Mouse (Mus musculus) R1 (cell line): ENCODE measurements at regions not wholly inside any gene's neighbourhood (a gene's known extent, or its start where the extent isn't known, plus 50 kb on each side); places are given as distances from the start of the nearest gene placed in this dataset.
A peak's percentile ranks its signal among the peaks of the same experiment; 100 is the strongest.

ENCODE experiments used
- DNase-seq: peaks from one replicate; pipeline ENCODE4 v3.0.0-alpha.2; 2018; ENCODE audit warnings: low read depth, low spot score

GRCm38 (mm10) chr10:17586910-17587309, 136.1 kb upstream of the Cited2 start:
- no peak for DNase-seq

GRCm38 (mm10) chr10:17589136-17589535, 133.9 kb upstream of the Cited2 start:
- DNase-seq: no peak

- DNase-seq: no peak
Observed at GRCm38 (mm10) chr10:17590195-17590594, 132.8 kb upstream of the Cited2 start.

DNA sequence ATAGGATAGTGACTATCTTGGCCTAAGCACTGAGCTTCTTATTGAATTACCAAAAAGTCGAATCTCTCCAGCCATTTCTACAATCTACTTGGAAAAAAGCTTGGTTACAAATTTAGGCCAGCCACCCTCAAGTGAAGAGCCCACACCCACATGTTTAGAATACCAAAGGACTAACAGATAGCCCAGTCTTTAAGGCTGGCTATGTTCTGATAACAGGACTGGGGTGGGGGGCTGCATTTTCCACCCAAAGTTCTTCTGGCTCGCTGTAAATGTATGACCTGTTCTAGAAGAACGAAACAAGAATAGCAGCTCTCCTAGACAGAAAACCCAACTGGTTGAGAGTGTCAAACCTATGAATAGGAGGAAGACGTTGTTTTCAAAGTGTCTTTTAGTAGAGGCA, 130.6 kb upstream of the Cited2 start:
- DNase-seq: no peak

DNA sequence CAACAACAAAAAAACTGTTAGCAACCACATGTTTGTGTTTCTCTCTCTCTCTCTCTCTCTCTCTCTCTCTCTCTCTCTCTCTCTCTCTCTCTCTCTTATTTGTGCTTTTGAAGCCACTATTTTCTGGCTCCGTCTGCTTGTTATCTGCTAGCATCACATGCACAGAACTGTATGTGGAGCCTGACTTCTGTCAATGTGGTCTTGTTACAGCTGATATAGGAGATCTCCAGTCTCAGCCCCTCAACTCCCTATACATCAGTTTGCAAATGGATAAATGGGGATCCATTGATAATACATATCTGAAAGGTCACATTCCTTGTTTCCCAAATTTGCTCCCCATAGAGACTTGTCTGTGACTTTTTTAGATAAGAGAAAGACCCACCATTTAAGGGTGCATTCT, 126.9 kb upstream of the Cited2 start:
- DNase-seq: no peak

DNA sequence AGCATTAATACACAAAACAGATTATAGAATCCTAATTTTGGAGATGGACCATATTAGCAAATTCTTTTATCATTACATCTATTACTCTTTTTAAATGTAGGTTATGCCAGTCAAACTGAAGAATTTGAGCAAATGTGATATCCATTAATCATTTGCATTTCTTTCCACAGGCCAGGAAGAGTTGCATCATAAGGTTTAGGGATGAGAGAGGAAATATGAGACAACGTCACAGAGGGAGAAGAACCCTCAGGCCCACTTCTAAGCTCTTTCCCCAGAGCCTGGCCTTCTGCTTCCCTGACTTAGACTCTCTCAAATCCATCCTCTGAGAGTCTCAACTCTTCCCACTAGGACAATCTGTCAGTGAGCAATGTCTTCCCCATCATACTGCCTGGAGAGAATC, 126.3 kb upstream of the Cited2 start:
- DNase-seq: no peak

DNA sequence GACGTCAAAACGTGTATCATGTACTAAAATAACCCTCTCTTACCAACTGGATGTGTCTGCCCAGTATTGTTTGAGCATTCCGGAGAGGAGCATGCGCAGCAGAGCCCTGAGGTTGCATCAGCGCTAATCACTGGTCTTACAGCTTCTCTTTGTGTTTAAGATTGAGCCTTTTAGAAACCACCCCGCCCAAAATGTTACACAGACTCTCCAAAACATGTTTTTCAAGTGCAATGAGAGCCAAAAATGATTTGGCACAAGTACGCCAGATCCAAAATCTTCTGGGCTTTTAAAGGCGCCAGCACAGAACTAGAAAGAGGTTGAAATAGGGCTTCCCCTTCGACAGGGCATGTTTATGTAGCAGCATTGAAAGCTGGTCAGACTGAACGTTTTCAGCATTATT, 123.8 kb upstream of the Cited2 start:
- peak; percentile 55 for DNase-seq

DNA sequence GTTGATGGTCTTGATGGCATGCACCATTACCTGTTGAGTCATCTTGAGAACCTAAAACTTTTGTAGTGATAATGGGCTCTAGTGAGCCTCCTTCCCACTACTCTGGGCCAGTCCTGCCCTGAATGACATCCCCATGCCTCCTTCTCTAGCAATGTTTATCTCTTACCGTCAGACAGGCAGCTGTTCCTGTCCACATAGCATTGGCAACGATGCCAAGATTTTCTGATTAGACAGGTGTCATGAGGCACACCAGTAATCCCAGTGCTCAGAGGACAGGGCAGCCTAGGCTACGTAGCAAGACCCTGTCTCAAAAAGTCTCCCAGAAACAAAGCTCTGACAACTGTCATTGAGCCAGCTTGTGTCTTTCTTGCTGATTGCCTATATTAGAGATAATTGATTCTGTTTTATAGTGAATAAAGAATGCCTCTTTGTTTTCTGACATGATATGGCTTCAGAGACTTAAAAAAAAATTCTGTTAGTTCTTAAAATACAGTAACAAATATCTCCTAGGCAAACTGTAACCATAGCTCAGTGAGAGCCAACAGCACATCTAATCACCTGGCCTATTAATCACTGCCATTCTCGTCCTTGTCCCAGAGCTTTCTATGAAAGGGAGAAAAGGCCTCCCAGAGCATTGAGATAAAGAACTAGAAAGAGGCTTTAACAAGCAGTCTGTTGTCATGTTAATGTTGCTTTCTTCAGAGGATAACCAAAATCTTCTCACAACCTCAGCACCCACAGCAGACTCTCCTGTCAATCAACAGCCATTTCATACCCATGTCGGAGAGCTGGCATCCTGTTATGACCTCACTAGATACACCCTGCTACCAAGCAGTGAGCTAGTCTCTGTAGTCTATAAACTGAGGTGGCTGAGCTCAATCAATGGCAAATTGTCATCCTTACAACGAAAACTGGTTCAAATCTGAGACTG, 122.9 kb upstream of the Cited2 start:
- peak; percentile 18 for DNase-seq

DNA sequence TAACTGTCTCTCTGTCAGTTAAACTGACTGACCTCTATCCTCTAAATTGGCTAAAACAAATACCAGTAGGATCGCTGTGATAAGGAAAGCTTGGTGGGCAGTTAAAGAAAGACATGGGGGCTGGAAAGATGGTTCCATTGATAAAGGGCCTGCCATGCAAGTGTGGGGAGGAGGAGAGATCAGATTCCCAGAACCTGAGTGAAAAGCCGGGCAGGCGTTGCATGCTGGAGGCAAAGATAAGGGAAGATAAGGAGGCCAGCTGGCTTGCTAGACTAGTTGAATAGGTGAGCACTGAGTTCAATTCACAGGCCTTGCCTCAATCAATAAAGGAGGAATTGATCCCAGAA, 122.3 kb upstream of the Cited2 start:
- DNase-seq: no peak

- DNase-seq: no peak
Observed at GRCm38 (mm10) chr10:17602446-17602845, 120.6 kb upstream of the Cited2 start.

DNA sequence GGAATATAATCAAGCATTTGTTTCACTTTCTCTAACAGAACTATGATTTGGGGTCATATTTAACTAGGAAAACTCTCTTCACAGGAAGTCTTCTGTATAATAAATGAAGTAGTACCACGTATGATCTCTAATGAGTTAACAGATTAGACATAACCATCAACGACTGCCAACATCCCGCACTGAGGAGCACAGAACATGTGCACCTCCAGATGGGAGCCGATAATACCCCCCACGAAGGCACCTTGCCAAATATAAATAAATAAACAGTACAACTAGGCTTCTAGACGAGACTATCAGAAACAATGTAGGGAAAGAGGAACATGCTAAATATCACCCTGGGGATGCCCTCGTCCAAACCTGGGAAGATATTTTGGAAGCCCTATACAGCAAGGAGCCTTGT, 114.8 kb upstream of the Cited2 start:
- DNase-seq: no peak

- no peak for DNase-seq
Observed at GRCm38 (mm10) chr10:17610592-17610991, 112.4 kb upstream of the Cited2 start.

DNA sequence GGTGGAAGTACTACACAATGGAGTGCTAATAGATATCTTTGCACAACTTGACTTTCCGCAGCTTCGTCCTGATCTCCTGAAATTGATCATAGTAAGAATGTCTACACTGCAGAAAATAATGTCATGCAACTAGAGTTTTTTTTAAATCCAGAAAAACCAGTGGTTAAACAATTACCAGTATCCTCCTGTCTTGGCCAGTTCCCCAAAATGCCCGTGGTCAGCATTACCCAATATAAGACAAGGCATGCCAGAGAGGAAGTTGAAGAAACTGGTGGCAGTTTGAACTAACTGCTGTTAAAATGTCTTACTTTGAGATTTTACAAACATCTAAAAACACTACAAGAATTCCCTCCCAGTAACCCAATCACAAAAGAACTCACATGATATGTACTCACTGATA, 109.7 kb upstream of the Cited2 start:
- DNase-seq: no peak

DNA sequence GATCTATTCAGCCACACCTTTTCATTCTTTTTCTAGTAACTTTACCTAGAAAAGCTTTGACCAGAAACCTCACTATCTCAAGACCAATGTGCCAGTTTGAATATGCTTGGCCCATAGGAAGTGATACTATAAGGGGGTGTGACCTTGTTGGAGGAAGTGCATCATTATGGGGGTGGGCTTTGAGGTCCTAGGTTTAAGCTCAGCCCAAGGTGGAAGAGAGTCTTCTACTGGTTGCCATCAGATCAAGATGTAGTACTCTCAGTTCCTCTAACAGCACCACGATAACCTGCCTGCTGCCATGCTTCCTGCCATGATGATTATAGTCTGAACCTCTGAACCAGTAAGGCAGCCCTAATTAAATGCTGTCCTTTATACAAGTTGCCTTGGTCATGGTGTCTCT, 105.0 kb upstream of the Cited2 start:
- DNase-seq: no peak

DNA sequence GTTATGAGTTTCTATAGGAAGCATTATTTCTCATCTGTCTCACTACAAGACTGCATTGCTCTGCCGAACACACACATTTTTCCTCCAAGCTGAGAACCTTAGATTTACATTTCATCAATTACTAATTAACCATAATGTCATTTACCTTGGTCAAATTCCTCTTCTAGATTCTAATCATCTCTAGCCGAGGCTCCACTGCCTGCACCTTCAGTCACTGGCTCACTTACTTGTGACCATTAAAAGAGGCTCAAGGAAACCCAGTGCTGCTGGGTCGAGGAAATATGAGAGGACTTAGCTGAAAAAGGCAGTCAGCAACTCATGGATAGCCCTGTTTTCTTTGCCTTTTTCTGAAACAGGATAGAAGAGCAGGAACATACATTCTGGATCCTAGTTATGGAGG, 103.4 kb upstream of the Cited2 start:
- no peak for DNase-seq

DNA sequence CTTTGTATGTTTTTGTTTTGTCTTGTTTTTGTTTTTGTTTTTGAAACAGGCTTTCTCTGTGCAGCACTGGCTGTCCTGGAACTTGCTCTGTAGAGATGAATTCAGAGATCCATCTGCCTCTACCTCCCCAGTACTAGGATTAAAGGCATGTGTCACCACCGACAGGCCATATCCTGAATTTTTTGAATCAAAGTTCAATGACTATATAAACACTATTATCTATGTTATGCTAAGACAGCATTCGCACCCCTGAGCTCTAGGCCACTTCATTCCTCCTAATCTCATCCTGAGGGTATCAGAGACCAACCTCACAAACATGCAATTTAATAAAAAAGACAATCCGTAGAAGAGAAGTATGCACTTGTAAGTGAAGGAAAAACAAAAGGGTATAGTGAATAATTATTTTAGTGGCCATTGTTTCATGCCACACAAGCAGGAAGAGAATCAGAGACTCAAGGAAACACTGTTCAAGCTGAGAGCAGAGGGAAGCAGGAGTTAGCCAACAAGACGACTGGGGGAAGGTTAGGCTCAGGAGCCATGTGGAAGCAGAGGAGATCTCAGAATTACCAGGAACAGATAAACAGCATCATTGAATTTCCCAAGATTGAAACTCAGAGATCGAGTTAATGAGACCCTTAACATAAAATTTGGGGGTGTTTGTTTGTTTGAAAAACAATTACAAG, 101.2 kb upstream of the Cited2 start:
- DNase-seq: no peak

- DNase-seq: peak; percentile 50
Observed at GRCm38 (mm10) chr10:17622802-17623201, 100.2 kb upstream of the Cited2 start.

- no peak for DNase-seq
Observed at GRCm38 (mm10) chr10:17629709-17630108, 93.3 kb upstream of the Cited2 start.

DNA sequence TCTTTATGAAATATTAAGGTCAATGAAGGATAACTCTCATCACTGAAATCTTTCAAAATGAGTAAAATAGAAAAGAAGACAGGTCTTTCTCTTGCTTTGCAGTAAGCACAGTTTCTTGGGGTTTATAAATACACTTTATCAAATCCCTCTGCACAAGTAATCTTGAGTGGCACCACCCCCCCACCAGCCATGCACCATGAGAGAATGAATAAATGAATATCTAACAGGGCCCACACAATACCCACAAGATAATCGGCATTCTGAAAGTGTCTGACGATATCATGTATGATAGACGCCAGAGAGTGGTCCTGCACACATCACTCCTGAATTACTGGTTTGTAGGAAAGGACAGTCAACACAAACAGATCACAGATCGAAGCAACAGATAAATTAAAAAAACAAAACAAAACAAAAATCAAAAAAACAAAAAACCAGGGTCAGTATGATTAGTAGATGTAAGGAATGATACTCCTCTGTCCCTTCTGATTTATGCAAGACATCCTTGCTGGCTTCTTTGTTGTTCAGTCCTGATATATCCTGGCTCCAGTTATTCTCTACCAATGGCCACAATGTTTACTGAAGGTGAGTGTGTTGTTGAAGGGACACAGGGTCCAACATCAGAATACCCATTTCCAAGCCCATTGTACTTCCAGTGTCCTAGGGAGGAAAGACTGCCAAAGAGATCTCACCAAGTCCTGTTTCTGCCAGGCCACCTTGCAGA, 92.0 kb upstream of the Cited2 start:
- DNase-seq: no peak

- DNase-seq: no peak
Observed at GRCm38 (mm10) chr10:17631817-17632216, 91.2 kb upstream of the Cited2 start.

DNA sequence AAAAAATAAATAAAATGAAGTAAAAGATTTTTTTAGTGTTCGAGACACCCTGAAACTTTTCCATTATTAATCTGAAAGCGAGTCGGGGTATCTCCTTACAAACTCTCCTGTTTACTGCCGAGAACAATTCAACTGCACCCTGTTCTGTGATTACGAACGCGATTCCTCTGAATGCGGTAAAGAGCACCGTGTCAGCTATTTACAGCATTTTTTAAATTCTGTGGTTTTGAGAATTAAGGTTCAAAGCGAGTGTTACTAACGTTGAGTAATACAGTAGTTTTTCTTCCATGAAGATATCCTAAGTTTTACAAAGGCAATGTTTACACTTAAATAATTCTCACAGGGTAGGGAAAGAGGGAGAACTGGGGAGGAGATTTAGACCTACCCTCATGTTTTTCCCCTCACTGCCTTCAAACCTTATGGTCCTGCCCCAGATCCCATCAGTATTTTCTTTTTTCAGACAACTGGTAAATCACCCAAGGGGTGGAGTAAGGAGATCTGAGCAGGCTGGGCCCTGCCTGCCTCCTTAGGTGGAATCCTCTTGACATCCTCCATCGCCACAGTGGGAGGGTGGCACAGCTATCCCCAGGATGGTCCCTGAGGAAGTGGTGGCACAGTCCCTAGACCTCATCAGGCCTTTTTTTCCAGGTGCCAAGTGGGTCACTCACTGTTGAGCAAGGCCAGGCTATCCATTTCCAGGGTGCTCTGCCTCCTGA, 89.9 kb upstream of the Cited2 start:
- no peak for DNase-seq

GRCm38 (mm10) chr10:17645363-17645762, 77.7 kb upstream of the Cited2 start:
- DNase-seq: peak; percentile 24
